Mouse (Mus musculus) ES-E14 (cell line): ENCODE results near the gene Gm20521.

Experiments used
- CHD2 ChIP-seq: IDR thresholded peaks from 2 replicates; pipeline ENCODE4 v1.6.1; 2014; ENCODE audit warnings: mild to moderate bottlenecking, low read depth, low read length, inconsistent platforms
- HCFC1 ChIP-seq: IDR thresholded peaks from 2 replicates; pipeline ENCODE4 v1.6.1; 2012; ENCODE audit warnings: low read length, inconsistent platforms, borderline replicate concordance; ENCODE audit not compliant: insufficient read depth
- MAFK ChIP-seq: IDR thresholded peaks from 2 replicates; pipeline ENCODE4 v1.6.1; 2014; ENCODE audit warnings: mild to moderate bottlenecking, low read depth, low read length, inconsistent platforms; ENCODE audit not compliant: insufficient read depth
- ZC3H11A ChIP-seq: IDR thresholded peaks from 2 replicates; pipeline ENCODE4 v1.6.1; 2012; ENCODE audit warnings: low read depth, mild to moderate bottlenecking, inconsistent platforms, low read length, borderline replicate concordance
- ZNF384 ChIP-seq: IDR thresholded peaks from 2 replicates; pipeline ENCODE4 v1.6.1; 2012; ENCODE audit warnings: low read depth, low read length, inconsistent platforms

GRCm38 (mm10) chr14:54937361-54938182, 54.3 kb downstream of the Gm20521 start:
- no peak for TF ChIP-seq CHD2
- TF ChIP-seq ZNF384: no peak
- TF ChIP-seq MAFK: no peak
- TF ChIP-seq HCFC1: no peak
- TF ChIP-seq ZC3H11A: no peak
